Mouse (Mus musculus): Measurements from ENCODE around the gene Fam151b.

Gene Fam151b

GRCm38 (mm10) chr13:92483852-92484463 lies at the start of gene Fam151b:
TSS of gene Fam151b (minus strand) at chr13:92484015.
- DNase-seq (ENCODE audit: low spot score): peak; percentile 87

DNA sequence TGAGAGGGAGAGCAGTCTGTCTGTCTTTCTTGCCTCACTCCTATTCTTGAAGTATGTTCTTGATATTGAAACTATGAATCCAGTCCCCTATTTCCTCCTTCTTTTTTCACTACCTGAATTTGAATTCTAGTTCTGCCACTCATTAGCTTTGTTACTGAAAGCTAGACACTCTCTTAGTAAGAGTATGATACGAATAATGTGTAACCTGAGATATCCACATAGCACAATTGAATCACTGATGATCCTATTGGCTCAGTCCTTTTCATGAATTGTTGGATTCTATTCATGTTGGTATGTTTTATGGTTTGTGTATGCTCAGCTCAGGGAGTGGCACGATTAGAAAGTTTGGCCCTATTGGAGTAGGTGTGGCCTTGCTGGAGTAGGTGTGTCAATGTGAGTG lies 48.4 kb upstream of the Fam151b start:
- no peak for DNase-seq (ENCODE audit: low spot score)

- DNase-seq (ENCODE audit: low spot score): no peak
These were observed 47.4 kb upstream of the Fam151b start for GRCm38 (mm10) chr13:92531237-92531636.

- peak; percentile 88 for DNase-seq (ENCODE audit: low spot score)
These were observed 47.0 kb upstream of the Fam151b start, which contains the start of gene Zfyve16 for GRCm38 (mm10) chr13:92530721-92531211. TSS of gene Zfyve16 (minus strand) at chr13:92530868.

DNA sequence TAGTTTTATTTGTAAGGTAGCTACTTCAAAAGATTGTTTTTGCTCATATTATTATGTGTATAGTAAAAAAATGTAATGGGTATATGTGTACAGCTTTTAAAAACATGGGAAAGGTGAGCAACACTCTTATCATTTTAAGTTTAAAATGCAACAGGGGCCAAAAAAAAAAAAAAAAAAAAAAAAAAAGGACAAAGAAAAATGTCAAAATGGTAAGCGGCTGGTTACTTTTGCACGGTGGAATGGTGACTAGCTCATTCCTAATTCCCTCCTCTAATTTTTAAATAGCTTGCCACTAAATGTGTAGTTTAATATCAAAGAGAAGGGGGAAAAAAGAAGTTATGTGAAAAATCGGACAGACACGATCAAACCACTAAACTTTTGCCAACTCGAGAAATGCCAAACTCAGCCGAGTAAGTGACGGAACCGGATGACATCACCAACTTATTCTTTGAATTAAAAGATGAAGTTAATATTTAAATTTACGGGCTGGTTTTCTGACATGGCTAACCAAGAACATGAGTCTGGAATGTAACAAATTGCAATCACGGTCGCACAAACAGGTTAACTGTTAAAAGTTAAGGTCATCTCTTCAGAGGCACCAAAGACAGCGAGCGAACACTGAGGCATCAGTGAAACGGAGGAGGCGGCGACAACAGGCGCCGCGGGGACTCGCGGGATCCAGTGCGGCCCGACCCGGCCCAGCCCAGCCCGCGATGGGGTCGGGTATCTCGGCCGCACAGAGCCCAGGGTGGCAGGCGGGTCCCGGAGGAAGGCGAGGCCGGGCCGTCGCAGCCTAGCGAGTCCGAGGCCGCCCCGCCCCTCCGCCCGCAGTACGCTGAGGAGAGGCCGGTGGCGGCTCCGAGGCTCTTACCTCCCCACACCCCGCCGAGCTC lies 46.3 kb upstream of the Fam151b start:
- no peak for DNase-seq (ENCODE audit: low spot score)

GRCm38 (mm10) chr13:92523178-92523813 lies 39.5 kb upstream of the Fam151b start:
- peak; percentile 15 for DNase-seq (ENCODE audit: low spot score)

DNA sequence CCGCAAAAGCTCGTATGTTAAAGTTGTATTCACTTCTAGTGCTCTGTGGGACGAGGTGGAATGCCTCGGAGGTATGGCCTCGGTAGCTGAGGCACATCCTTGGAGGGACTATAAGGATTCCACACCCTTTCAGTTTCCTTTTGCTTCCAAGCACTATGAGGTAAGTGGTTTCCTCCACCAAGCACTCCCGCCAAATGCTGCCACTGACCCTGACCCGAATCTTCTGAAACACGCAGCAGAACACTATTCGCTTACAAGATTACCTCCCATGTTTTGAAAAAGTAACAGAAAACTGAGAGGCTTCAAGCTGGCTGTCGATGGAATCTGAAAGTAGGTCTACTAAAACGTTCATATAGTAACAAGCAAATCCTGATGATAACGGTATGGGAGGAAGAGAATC lies 21.1 kb upstream of the Fam151b start:
- DNase-seq (ENCODE audit: low spot score): no peak

- no peak for DNase-seq (ENCODE audit: low spot score)
These were observed 8.1 kb upstream of the Fam151b start for GRCm38 (mm10) chr13:92491923-92492322.

- no peak for DNase-seq (ENCODE audit: low spot score)
These were observed 7.0 kb upstream of the Fam151b start for GRCm38 (mm10) chr13:92490817-92491216.

DNA sequence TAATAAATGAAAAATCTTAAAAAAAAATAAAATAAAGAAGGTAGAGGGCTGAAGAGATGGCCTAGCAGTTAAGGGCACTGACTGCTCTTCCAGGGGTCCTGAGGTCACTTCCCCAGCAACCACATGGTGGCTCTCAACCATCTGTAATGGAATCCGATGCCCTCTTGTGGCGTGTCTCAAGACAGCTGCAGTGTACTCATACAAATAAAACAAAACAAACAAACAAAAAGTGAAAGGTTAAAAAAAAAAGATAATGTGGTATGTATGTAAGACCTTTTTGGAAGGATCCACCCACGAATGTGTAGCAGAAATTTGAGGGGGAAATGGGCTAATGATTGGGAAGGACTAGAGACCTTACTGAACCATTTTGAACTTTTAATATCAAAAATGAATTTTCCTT lies 467 bp downstream of the Fam151b start:
- peak; percentile 53 for DNase-seq (ENCODE audit: low spot score)

GRCm38 (mm10) chr13:92470151-92470550 lies 13.7 kb downstream of the Fam151b start:
- DNase-seq (ENCODE audit: low spot score): no peak

GRCm38 (mm10) chr13:92469381-92469780 lies 14.4 kb downstream of the Fam151b start:
- no peak for DNase-seq (ENCODE audit: low spot score)

DNA sequence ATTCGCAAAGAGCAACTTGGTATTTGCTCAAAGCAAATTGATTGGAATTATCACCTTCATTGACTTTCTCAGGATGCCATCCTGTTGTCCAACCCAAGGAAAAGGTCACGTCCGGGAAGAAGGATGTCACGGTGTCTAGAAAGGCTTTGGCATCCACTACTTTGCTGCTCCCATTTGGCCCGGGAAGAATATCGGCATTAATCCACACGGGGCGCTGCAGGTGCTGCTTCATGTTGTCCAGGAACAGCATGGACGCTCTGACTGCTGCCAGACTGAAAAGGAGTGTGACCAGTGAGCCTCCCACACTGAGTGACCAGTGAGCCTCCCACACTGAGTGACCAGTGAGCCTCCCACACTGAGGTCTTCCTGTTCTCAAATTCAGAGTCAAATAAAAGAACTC lies 15.9 kb downstream of the Fam151b start:
- DNase-seq (ENCODE audit: low spot score): no peak

- DNase-seq (ENCODE audit: low spot score): no peak
These were observed 19.1 kb downstream of the Fam151b start for GRCm38 (mm10) chr13:92464698-92465097.

DNA sequence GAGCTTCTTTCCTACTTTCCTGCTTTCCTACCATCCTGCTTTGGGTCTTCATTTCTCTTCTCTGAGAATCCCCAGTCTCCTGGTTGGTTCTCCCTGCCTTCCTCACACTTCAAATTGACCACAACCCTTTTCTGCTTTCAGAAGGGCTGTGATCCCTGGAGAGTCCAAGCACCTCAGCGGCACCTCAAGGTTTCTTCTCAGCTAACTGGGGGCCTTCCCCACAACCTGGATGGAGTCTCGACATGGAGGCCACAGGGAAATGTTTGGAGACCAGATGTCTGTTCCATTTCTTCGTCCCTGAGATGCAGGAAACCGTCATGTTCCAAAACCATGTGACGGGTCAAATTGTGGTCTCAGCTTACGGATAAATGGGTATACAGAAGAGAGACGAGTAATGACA lies 36.9 kb downstream of the Fam151b start:
- no peak for DNase-seq (ENCODE audit: low spot score)

DNA sequence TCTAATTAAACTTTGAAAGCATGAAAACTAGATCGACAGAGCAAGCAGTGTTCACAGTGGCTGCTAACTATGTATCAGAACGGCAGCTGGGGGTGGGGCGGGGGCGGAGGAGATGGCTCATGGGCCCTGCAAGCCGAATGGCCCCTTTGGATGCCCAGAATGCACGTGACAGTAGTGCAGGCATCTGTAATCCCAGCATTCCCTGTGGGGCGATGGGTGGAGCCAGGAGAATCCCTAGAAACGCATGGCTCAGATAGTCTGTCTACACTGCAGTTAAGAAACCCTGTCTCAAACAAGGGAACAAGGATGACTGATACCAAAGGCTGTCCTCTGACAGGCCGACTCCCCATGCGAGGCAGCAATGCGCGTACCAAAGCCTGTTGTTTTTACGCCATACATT lies 43.5 kb downstream of the Fam151b start:
- no peak for DNase-seq (ENCODE audit: low spot score)

- no peak for DNase-seq (ENCODE audit: low spot score)
These were observed 45.2 kb downstream of the Fam151b start for GRCm38 (mm10) chr13:92438656-92439055.

DNA sequence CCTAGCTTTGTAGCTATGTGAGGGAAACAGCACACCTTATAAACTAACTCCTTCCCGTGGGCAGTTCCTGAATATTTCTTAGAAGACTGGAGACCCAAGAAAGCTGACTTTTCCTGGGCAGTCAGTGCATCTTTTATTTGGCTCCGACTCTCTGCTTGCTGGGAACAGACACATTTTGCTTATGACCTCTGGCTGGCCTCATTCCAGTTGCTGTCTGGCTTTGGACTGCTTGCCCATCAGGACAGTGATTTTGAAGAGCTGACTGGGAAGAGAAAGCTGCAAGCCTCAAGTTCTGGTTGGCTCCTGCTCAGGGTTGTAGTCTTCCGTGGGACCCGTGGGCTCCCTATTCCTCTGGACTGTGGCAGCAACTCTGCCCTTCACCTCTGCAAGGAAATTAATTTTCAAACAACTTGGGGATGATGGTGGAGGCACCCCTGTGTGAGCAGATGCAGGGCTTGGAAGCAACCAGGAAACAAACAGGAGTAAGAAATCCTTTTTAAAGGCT lies 56.4 kb downstream of the Fam151b start:
- DNase-seq (ENCODE audit: low spot score): no peak

DNA sequence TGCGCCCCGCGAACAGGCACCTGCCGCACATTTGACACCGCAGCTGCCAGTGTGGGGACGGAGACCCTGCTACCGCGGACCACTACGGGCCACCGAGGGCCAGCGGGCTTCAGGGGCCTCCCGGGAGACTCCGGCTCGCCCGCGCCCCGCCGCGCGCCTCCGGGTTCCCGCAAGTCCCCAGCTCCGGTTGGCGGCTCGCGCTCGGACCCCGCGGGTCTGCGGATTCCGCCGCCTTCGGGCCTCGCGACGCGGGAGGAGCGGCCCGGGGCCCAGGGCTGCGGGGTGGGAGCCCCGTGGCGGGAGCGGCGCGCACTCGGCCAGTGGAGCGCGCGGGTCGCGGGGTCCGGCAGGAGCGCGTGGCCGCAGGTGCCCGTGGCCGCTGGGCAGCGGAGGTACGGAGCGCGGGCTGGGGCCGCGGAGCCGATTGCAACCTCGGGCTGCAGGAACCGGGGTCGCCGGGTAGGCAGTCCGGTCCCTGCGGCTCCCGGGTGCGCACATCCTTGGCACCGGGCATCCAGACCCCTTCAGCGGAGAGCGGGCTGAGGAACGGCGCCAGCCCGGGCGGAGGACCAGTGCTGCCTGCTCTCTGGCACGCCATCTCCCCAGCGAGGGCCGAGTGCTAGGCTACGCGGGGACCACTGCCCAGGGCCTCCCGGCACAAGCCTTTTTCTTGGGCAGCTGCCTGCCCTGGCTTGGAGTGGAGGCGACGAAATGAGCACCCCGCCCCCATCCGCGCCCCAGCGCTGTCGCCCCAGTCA lies 57.3 kb downstream of the Fam151b start:
- no peak for DNase-seq (ENCODE audit: low spot score)

DNA sequence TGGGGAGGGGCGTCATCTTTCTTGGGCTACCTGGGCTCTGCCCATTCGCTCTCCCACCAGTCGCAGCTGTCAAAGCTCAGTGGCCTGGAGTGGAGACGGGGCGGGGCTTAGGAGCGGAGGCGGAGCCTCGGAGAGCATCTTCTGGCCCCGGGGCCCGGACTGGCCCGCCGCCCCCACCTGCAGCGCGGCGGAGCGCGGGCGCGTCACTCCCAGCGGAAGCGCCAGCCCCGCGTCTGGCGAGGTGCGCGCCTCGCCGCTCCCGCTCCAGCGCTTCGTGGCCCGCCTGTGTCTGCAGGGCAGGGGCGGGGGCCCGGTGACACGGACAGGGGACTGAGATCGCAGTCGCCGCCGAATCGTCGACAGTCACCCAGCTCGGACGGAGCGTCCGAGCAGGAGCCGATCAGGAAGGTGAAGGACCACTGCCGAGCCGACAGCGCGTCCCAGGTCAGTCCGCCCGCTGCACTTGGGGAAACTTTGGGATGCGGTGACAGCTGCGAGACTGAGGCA lies 58.0 kb downstream of the Fam151b start, which contains the start of gene Ankrd34b:
Ankrd34b (plus strand) TSS at position 139 of the 507 bp plus-strand sequence.
- no peak for DNase-seq (ENCODE audit: low spot score)

GRCm38 (mm10) chr13:92423711-92424110 lies 60.1 kb downstream of the Fam151b start:
- no peak for DNase-seq (ENCODE audit: low spot score)
